Mouse (Mus musculus) bone marrow, adult 2 months (tissue): Measurements from ENCODE around the gene Spata18.

Source experiments
- CTCF ChIP-seq: fragments of 200-500 bp; IDR thresholded peaks from 2 replicates; pipeline ENCODE4 v1.5.1; 2011; ENCODE audit warnings: low read length, control low read depth; ENCODE audit not compliant: control insufficient read depth, insufficient read depth
- POLR2A ChIP-seq: fragments of 200-500 bp; IDR thresholded peaks from 2 replicates; pipeline ENCODE4 v1.6.1; 2011; ENCODE audit warnings: low read depth, mild to moderate bottlenecking, control low read depth, low read length, borderline replicate concordance; ENCODE audit not compliant: control insufficient read depth

- TF ChIP-seq CTCF (no peak), POLR2A (no peak)
These were observed 37.4 kb downstream of the Spata18 start for GRCm38 (mm10) chr5:73688576-73688975.
